Mouse (Mus musculus) right cerebral cortex, adult 2 months (tissue): ENCODE data around the gene Gm49325.

ENCODE experiments used
- DNase-seq, 2 experiments: peaks; one replicate each; pipeline ENCODE4 v3.0.0; 2021 to 2022; ENCODE audit warnings: low spot score in 2 of 2

The Gm49325 gene

GRCm38 (mm10) chr10:77626036-77626435 lies 20.0 kb downstream of the Gm49325 start:
- no peak for DNase-seq

GRCm38 (mm10) chr10:77626591-77626990 lies 20.6 kb downstream of the Gm49325 start:
- DNase-seq = no peak

- DNase-seq = peak; percentile 84 to 87
These were observed 21.5 kb downstream of the Gm49325 start for GRCm38 (mm10) chr10:77627497-77627896.

GRCm38 (mm10) chr10:77629163-77629562 lies 23.2 kb downstream of the Gm49325 start:
- DNase-seq = no peak

GRCm38 (mm10) chr10:77629970-77630369 lies 24.0 kb downstream of the Gm49325 start:
- no peak for DNase-seq

- DNase-seq = no peak
These were observed 28.0 kb downstream of the Gm49325 start for GRCm38 (mm10) chr10:77634016-77634415.

- no peak for DNase-seq
These were observed 28.6 kb downstream of the Gm49325 start for GRCm38 (mm10) chr10:77634452-77635231.

GRCm38 (mm10) chr10:77636234-77636922 lies 30.4 kb downstream of the Gm49325 start:
- peak in 1 of 2 experiments; percentile 43 for DNase-seq

- no peak for DNase-seq
These were observed 33.0 kb downstream of the Gm49325 start for GRCm38 (mm10) chr10:77638956-77639355.

GRCm38 (mm10) chr10:77643160-77643559 lies 37.2 kb downstream of the Gm49325 start:
- no peak for DNase-seq

- DNase-seq = no peak
These were observed 39.6 kb downstream of the Gm49325 start for GRCm38 (mm10) chr10:77645571-77645970.

GRCm38 (mm10) chr10:77647461-77647860 lies 41.5 kb downstream of the Gm49325 start:
- no peak for DNase-seq

- DNase-seq = no peak
These were observed 41.9 kb downstream of the Gm49325 start for GRCm38 (mm10) chr10:77647901-77648300.

GRCm38 (mm10) chr10:77652046-77652445 lies 46.0 kb downstream of the Gm49325 start:
- DNase-seq = no peak

GRCm38 (mm10) chr10:77658286-77658994 lies 52.4 kb downstream of the Gm49325 start:
- DNase-seq = no peak

GRCm38 (mm10) chr10:77663949-77664665 lies 58.1 kb downstream of the Gm49325 start:
- no peak for DNase-seq

- DNase-seq = no peak
These were observed 60.3 kb downstream of the Gm49325 start for GRCm38 (mm10) chr10:77666342-77666741.

- peak in 1 of 2 experiments; percentile 30 for DNase-seq
These were observed 61.4 kb downstream of the Gm49325 start for GRCm38 (mm10) chr10:77667402-77667801.

- no peak for DNase-seq
These were observed 64.7 kb downstream of the Gm49325 start for GRCm38 (mm10) chr10:77670710-77671109.

- no peak for DNase-seq
These were observed 65.5 kb downstream of the Gm49325 start for GRCm38 (mm10) chr10:77671519-77671918.

GRCm38 (mm10) chr10:77673765-77674164 lies 67.8 kb downstream of the Gm49325 start:
- no peak for DNase-seq

GRCm38 (mm10) chr10:77677562-77677961 lies 71.6 kb downstream of the Gm49325 start:
- no peak for DNase-seq
